Mouse (Mus musculus) ES-Bruce4 (cell line): ENCODE data around the gene Pex14.

ENCODE experiments used
- CTCF ChIP-seq: IDR thresholded peaks from one replicate; pipeline ENCODE4 v1.8.1; 2011; ENCODE audit warnings: low read depth, low read length
- POLR2A ChIP-seq: IDR thresholded peaks from one replicate; pipeline ENCODE4 v1.8.1; 2011; ENCODE audit warnings: low read length; ENCODE audit not compliant: insufficient read depth

DNA sequence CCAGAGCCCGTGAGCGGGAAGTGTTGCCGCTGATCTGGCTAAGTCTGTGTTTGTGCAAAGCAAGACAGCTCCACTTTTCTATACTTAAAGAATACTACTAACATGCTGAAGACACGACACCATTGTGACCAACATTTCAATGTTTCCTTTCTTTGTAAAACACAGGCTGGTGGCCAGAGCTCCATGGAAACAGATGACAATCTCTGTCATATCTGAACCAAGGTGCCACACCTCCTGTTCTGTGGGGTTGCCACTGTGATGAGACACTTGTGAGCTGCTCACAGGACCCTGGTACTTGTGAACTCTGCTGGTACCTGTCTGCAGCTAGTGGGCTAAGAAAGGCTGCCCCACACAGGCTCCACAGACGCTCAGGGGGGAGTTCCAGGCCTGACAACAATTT, 130.8 kb downstream of the Pex14 start:
- no peak for TF ChIP-seq CTCF
- TF ChIP-seq POLR2A: no peak
